Mouse (Mus musculus) C2C12 (cell line): ENCODE results near the gene Clpx.
"Not testable (repeated sequence)": the region's sequence is repeated elsewhere in the genome, so short reads cannot be mapped to it uniquely, and the experiment has no call there.

Experiments
- CEBPB ChIP-seq: IDR thresholded peaks from one replicate; pipeline ENCODE4 v1.6.1; 2011; ENCODE audit warnings: low read depth, mild to moderate bottlenecking, control low read depth, moderate library complexity
- CTCF ChIP-seq: IDR thresholded peaks from one replicate; pipeline ENCODE4 v1.5.1; 2011; ENCODE audit not compliant: control insufficient read depth, insufficient read depth, insufficient read length
- FOSL1 ChIP-seq: IDR thresholded peaks from one replicate; pipeline ENCODE4 v1.8.0; 2011; ENCODE audit warnings: mild to moderate bottlenecking, low read length; ENCODE audit not compliant: poor library complexity, insufficient read depth, severe bottlenecking
- MAX ChIP-seq: IDR thresholded peaks from one replicate; pipeline ENCODE4 v1.6.1; 2011; ENCODE audit warnings: mild to moderate bottlenecking, control low read depth
- MYOD1 ChIP-seq: IDR thresholded peaks from one replicate; pipeline ENCODE4 v1.6.1; 2011; ENCODE audit warnings: low read depth; ENCODE audit not compliant: control insufficient read depth, insufficient read length
- USF1 ChIP-seq: IDR thresholded peaks from one replicate; pipeline ENCODE4 v1.6.1; 2011; ENCODE audit warnings: low read depth, mild to moderate bottlenecking, control low read depth, moderate library complexity

GRCm38 (mm10) chr9:65345439-65345838 is 51.4 kb downstream of the Clpx start:
- not testable (repeated sequence) for TF ChIP-seq CTCF, MAX, MYOD1, FOSL1, CEBPB, USF1
